In genomic region chr9:43107555-43107954, GRCm38 (mm10) we compare ENCODE assay signal across 10 mouse cellular contexts. TPM values are rescaled to one million over a fixed set of nuclear protein-coding genes. Genes with fewer than 3 reads are reported as not detected.
DNase-seq lines count a peak whose midpoint lies in the region; ATAC-seq and TF ChIP-seq lines count a peak whose summit lies in the region.
"Had no signal": no experiment of that assay in that cellular context is flagged by ENCODE, and none has a peak within 500 bp of the region (broad histone marks: within the 10 kb centered on the region; RNA-seq: fewer than 3 reads in every experiment).

No protein-coding gene starts in this region.

- TF ChIP-seq CTCF in olfactory bulb, adult 2 months (IDR thresholded peaks at IDR 0.05; ENCODE audit: insufficient read depth, low read depth, low read length), result no peak

- peak overlapping the region; percentile 87; the same call in 1 of the 2 replicates for H3K4me3 ChIP-seq in heart, embryonic 15.5 days
- no peak overlapping the region for H3K4me3 ChIP-seq in liver, embryonic 15.5 days (replicated peaks)
- no peak overlapping the region for H3K4me3 ChIP-seq in liver, embryonic 12.5 days
- peak overlapping the region; percentile 78; the same call in 1 of the 2 replicates for H3K4me3 ChIP-seq in embryonic facial prominence, embryonic 14.5 days (ENCODE audit: low read depth, low read length)
- no peak overlapping the region for H3K4me3 ChIP-seq in olfactory bulb, adult 2 months (ENCODE audit: insufficient read depth, low read depth, low read length)

- 37% methylated on average over 5 of the region's 5 CpGs for WGBS in heart, embryonic 15.5 days
- WGBS in liver, embryonic 15.5 days (ENCODE audit: insufficient replicate concordance), result 45% methylated on average over 5 of the region's 5 CpGs
- 46% methylated on average over 5 of the region's 5 CpGs for WGBS in liver, embryonic 12.5 days (ENCODE audit: insufficient replicate concordance)
- WGBS in embryonic facial prominence, embryonic 14.5 days, result 59% methylated on average over 5 of the region's 5 CpGs
- WGBS in olfactory bulb, adult 2 months, result 20% methylated on average over 5 of the region's 5 CpGs

- peak overlapping the region; percentile 98; the same call in 1 of the 2 replicates for H3K27ac ChIP-seq in heart, embryonic 15.5 days
- H3K27ac ChIP-seq in liver, embryonic 15.5 days (replicated peaks), result no peak overlapping the region
- H3K27ac ChIP-seq in liver, embryonic 12.5 days, result no peak overlapping the region
- no peak overlapping the region for H3K27ac ChIP-seq in embryonic facial prominence, embryonic 14.5 days (replicated peaks; ENCODE audit: low read depth, low read length)
- H3K27ac ChIP-seq in olfactory bulb, adult 2 months (ENCODE audit: insufficient read depth, low read depth, low read length), result peak overlapping the region; percentile 98; the same call in 1 of the 2 replicates
- H3K27ac ChIP-seq: hindbrain, embryonic 12.5 days had no signal

- H3K9ac ChIP-seq in heart, embryonic 15.5 days, result no peak overlapping the region
- no peak overlapping the region for H3K9ac ChIP-seq in liver, embryonic 15.5 days
- no peak overlapping the region for H3K9ac ChIP-seq in liver, embryonic 12.5 days
- H3K9ac ChIP-seq in embryonic facial prominence, embryonic 14.5 days (ENCODE audit: low read depth, low read length), result no peak overlapping the region
- H3K9ac ChIP-seq: hindbrain, embryonic 12.5 days had no signal

- H3K36me3 ChIP-seq in heart, embryonic 15.5 days, result peaks cover 15% of the 10 kb centered on the region
- H3K36me3 ChIP-seq in liver, embryonic 15.5 days (replicated peaks), result no peaks in the 10 kb centered on the region
- no peaks in the 10 kb centered on the region for H3K36me3 ChIP-seq in liver, embryonic 12.5 days
- peaks cover 15% of the 10 kb centered on the region for H3K36me3 ChIP-seq in embryonic facial prominence, embryonic 14.5 days (ENCODE audit: control insufficient read depth, insufficient read depth, low read length)

- H3K4me2 ChIP-seq in heart, embryonic 15.5 days, result peak overlapping the region; percentile 82
- H3K4me2 ChIP-seq in liver, embryonic 15.5 days, result peak overlapping the region; percentile 81
- no peak overlapping the region for H3K4me2 ChIP-seq in liver, embryonic 12.5 days
- peak overlapping the region; percentile 83 for H3K4me2 ChIP-seq in embryonic facial prominence, embryonic 14.5 days (ENCODE audit: low read depth, low read length)

- no peaks in the 10 kb centered on the region for H3K27me3 ChIP-seq in heart, embryonic 15.5 days
- peaks cover 80% of the 10 kb centered on the region for H3K27me3 ChIP-seq in liver, embryonic 15.5 days
- peaks cover 70% of the 10 kb centered on the region for H3K27me3 ChIP-seq in liver, embryonic 12.5 days (replicated peaks)
- H3K27me3 ChIP-seq in embryonic facial prominence, embryonic 14.5 days (replicated peaks; ENCODE audit: control insufficient read depth, insufficient read depth, low read length), result no peaks in the 10 kb centered on the region
- H3K27me3 ChIP-seq: hindbrain, embryonic 12.5 days had no signal

- ATAC-seq in heart, embryonic 15.5 days (replicated peaks; ENCODE audit: insufficient number of reproducible peaks, insufficient read depth, low FRiP score, low read depth), result no peak
- ATAC-seq in liver, embryonic 15.5 days (ENCODE audit: insufficient read depth), result no peak
- ATAC-seq in liver, embryonic 12.5 days, result no peak
- no peak for ATAC-seq in embryonic facial prominence, embryonic 14.5 days (ENCODE audit: low read depth)

- no peaks in the 10 kb centered on the region for H3K9me3 ChIP-seq in heart, embryonic 15.5 days (replicated peaks)
- no peaks in the 10 kb centered on the region for H3K9me3 ChIP-seq in liver, embryonic 15.5 days (replicated peaks)
- no peaks in the 10 kb centered on the region for H3K9me3 ChIP-seq in liver, embryonic 12.5 days (replicated peaks)
- H3K9me3 ChIP-seq in embryonic facial prominence, embryonic 14.5 days (ENCODE audit: control insufficient read depth, low read length), result no peaks in the 10 kb centered on the region
- H3K9me3 ChIP-seq: hindbrain, embryonic 12.5 days had no signal

- peaks cover 23% of the 10 kb centered on the region for H3K4me1 ChIP-seq in heart, embryonic 15.5 days (replicated peaks)
- H3K4me1 ChIP-seq in liver, embryonic 15.5 days (replicated peaks), result peaks cover 44% of the 10 kb centered on the region
- H3K4me1 ChIP-seq in liver, embryonic 12.5 days, result peaks cover 30% of the 10 kb centered on the region
- H3K4me1 ChIP-seq in embryonic facial prominence, embryonic 14.5 days (ENCODE audit: control insufficient read depth, insufficient read depth, low read length), result peaks cover 16% of the 10 kb centered on the region; the same call in 1 of the 2 replicates
- peaks cover 5% of the 10 kb centered on the region for H3K4me1 ChIP-seq in olfactory bulb, adult 2 months (ENCODE audit: control insufficient read depth, insufficient read depth, low read length)

- no peak for DNase-seq in heart, postnatal 14 days
- DNase-seq in embryonic facial prominence, embryonic 14.5 days (ENCODE audit: low spot score), result no peak
- DNase-seq in urinary bladder, postnatal 10 days (ENCODE audit: low spot score), result no peak

- TF ChIP-seq POLR2A in olfactory bulb, adult 2 months (IDR thresholded peaks at IDR 0.05; ENCODE audit: insufficient read depth, low read depth, low read length), result no peak

- intact Hi-C loops in heart, postnatal 14 days (cut with DNase I), result loop anchor here (1.0 to 5.0 kb wide), 2 partner anchors 85 to 107 kb away; no protein-coding TSS in a partner anchor

RNA-seq across cellular contexts. Expression of gene Arhgef12, which starts 0.5 kb away (rescaled TPM):
- polyA plus RNA-seq in heart, embryonic 15.5 days (2015; fragmentation: Nextera tagmentation; extraction: Ambion mirVana), result 11.0 and 11.3 TPM in 2 replicates
- 100 to 1,000 TPM; 154 to 163 TPM for total RNA-seq in heart, postnatal 14 days (2021)
- 6.1 and 8.5 TPM in 2 replicates for polyA plus RNA-seq in liver, embryonic 15.5 days (2015; fragmentation: Nextera tagmentation; extraction: Ambion mirVana)
- 8.4 and 9.3 TPM in 2 replicates for polyA plus RNA-seq in liver, embryonic 12.5 days (2016; fragmentation: Nextera tagmentation; extraction: Ambion mirVana)
- polyA plus RNA-seq in embryonic facial prominence, embryonic 14.5 days (2014; fragmentation: Nextera tagmentation; extraction: Ambion mirVana), result 14.0 and 15.5 TPM in 2 replicates
- 42.4 TPM in 1 of 2 replicates, not detected in the other for polyA plus RNA-seq in olfactory bulb, adult 2 months (2012; ENCODE audit: insufficient read depth, insufficient read length, low replicate concordance, missing spikeins)

RNA-seq across cellular contexts. Expression of gene Tmem136, which starts 8.8 kb away (rescaled TPM):
- 10.2 and 11.8 TPM in 2 replicates for polyA plus RNA-seq in heart, embryonic 15.5 days (2015; fragmentation: Nextera tagmentation; extraction: Ambion mirVana)
- total RNA-seq in heart, postnatal 14 days (2021), result 1 to 10 TPM; 7.2 to 7.5 TPM
- 0.76 and 1.0 TPM in 2 replicates for polyA plus RNA-seq in liver, embryonic 15.5 days (2015; fragmentation: Nextera tagmentation; extraction: Ambion mirVana)
- polyA plus RNA-seq in liver, embryonic 12.5 days (2016; fragmentation: Nextera tagmentation; extraction: Ambion mirVana), result 1.0 and 1.2 TPM in 2 replicates
- 5.7 and 7.8 TPM in 2 replicates for polyA plus RNA-seq in embryonic facial prominence, embryonic 14.5 days (2014; fragmentation: Nextera tagmentation; extraction: Ambion mirVana)
- polyA plus RNA-seq in olfactory bulb, adult 2 months (2012; ENCODE audit: insufficient read depth, insufficient read length, low replicate concordance, missing spikeins), result not detected in 2 replicates
- total RNA-seq: megakaryocyte, adult 5-6 weeks had no signal
- polyA plus RNA-seq: erythroblast, embryonic 14.5 days had no signal

Comparison
In these comparisons a context has a peak if more than half of its experiments do, and no peak if none do; other contexts are left out.
1. H3K27ac ChIP-seq: peak in heart, embryonic 15.5 days (single experiment) and olfactory bulb, adult 2 months (single experiment); none in liver, embryonic 15.5 days (single experiment), liver, embryonic 12.5 days (single experiment) and embryonic facial prominence, embryonic 14.5 days (single experiment).
2. H3K4me3 ChIP-seq: peak in heart, embryonic 15.5 days (single experiment) and embryonic facial prominence, embryonic 14.5 days (single experiment); none in liver, embryonic 15.5 days (single experiment), liver, embryonic 12.5 days (single experiment) and olfactory bulb, adult 2 months (single experiment).